Mouse (Mus musculus) layer of hippocampus, adult 8-10 months (tissue): Measurements from ENCODE around the gene Lrrc23. TPM values are rescaled to one million over a fixed set of nuclear protein-coding genes. Genes with fewer than 3 reads are reported as not detected.

Experiments
- DNase-seq, 2 experiments: peaks; one replicate each; pipeline ENCODE4 v3.0.0; 2022; ENCODE audit warnings: low spot score in 2 of 2
- total RNA-seq, 4 experiments: library from RNA; stranded (reverse); gene quantifications; 2 replicates each; pipeline ENCODE4 v1.2.4; 2022

The Lrrc23 gene
- total RNA-seq, 4 experiments from 2014 or later, result 2.3 to 5.1 (median 3.3) TPM

DNA sequence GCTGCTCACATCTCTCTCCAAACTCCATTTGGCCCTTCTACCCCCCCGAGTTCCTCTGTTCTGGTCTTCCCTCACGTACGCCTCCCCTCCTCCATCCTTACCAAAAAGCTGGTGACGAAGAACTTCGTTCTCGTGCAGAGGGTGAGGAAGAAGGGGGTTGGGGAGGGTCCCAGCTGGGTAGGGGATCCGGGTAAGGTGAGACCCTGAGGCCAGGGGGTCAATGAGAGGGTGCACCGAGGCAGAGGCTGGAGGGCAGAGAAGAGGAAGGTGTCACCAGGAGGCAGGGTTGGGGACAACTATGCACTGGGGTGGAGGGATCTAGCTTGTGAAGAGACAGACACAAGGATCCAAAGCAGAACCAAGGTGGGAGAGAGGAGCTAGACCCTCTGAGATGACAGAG lies 35.9 kb downstream of the Lrrc23 start:
- no peak for DNase-seq

DNA sequence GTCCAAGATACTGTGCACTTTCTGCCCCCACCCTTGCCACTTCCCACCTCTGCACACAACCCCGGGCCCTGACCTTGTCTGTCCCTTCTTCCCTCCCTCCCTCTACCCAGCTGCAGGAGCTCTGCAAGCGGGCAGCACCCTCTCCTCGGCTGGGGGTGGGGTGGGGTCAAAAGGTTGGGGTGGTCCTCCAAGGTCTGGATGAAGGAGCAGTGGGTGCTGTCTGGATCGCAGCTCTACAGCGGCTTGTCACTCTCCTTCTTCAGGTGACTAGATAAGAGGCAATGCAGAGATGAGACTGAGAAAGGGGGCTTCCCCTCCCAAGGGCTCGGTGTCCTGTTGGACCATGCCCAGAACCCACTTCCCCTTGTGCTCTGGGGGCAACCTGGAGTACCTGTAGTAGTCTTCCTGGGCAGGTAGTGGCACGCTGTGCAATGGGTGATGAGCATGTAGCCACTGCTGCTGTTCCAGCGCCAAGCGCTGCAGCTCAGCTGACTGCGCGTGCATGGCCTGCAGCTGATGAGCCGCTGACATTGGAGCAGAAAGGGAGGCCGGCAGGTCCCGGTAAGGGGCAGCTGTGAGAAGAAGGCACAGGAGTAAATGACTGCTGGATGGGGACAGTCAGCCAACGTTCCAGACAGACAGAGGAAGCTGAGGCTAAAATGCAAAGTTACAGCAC lies 36.5 kb downstream of the Lrrc23 start:
- no peak for DNase-seq

- no peak for DNase-seq
Observed at GRCm38 (mm10) chr6:124741842-124742241, 37.7 kb downstream of the Lrrc23 start.

DNA sequence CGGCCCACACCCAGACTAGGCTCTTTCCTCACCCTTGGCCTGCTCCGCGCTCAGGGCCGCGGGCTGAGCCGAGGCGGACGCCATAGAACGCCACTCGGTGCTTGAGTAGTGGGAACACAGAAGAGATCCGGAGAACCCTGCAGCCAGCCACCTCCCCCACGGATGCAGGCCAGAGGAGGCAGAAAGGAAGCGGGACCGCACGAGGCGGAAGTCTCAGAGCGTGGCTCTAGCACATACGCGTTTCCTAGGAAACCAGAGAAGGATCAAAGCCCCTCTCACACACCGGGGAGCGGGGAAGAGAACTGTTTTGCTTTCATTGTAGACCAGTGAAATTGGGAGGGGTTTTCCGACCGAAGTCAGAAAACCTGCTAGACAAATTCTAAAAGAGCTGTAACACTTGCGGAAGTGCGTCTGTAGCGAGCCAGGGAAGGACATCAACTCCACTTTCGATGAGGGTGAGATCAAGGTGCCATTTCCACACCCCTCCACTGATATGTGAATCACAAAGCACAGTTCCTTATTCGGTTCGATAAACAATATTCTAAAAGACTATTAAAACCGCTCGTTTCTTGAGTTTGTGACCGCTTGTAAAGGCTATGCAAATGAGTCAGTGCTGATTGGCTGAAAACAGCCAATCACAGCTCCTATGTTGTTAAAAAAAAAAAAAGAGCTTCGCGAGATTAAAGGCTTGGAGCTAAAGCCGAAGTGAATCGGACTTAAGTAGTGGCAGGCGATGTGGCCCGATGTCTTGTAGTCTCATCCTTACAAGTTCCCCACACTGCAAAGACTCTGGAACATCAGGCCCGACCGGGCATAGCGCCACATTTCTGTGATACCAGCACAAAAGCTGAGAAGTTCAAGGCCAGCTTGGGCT lies 38.4 kb downstream of the Lrrc23 start, which contains the start of gene Grcc10:
Gene Grcc10 (minus strand): TSS at position 487 of the 874 bp plus-strand sequence.
- peak; percentile 89 to 90 for DNase-seq

DNA sequence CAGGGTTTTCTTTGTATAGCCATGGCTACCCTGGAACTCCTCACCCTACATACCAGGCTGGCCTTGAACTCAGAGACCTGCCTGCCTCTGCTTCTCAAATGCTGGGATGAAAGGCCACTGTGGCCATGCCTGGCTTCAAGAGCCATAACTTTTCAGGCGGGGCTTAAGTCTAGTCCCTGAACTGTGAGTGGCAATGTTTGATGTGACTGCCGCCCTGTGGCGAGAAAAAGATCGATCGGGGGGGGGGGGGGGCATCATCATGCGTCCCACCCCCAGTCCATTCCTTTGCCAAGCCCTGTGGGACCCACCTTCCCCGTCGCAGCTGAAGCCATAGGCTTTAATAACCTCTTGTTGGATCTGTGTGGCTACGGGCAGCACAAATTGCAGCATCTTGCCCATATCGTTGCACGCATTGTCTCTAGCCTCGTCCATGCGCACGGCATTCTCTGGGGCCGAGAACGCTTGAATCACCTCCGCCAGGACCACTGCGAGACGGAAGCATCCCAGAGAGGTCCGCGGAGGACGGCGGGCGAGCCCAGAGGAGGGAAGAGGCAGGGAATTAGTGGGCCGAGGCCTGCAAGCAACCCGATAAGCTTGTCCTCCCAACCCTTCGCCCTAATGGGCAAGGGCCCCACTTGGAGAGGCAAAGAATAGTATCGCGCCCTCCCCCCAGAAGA lies 39.2 kb downstream of the Lrrc23 start:
- DNase-seq, result no peak

DNA sequence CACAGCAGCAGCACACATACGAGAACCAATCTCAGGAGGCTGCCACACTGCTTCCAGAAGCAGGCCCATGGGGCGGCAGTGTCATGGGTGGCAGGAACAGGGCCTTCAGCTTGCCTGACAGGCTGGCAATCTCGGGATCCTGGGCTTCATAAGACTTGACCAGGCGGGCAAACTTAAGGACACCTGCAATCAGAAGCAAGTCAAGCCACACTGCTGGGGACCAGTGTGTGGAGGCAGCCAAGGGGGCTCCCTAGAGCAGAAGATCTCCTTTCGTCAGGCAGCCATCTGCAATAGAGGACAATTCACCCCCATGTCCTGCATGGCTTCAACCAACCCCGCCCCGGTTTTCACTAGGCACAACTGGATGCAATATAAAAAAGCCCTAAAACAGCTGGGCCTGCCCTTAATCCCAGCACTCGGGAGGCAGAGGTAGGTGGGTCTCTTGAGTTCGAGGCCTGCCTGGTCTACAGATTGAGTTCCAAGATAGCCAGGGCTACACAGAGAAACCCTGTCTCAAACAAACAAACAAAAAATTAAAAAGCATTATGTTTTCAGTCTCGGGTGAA lies 40.2 kb downstream of the Lrrc23 start:
- no peak for DNase-seq

- DNase-seq, result no peak
Observed at GRCm38 (mm10) chr6:124738511-124739023, 41.0 kb downstream of the Lrrc23 start, which contains the start of gene Ptpn6. Gene Ptpn6, minus strand, starts transcription at chr6:124738714.

GRCm38 (mm10) chr6:124737040-124737439 lies 42.5 kb downstream of the Lrrc23 start:
- DNase-seq, result no peak

DNA sequence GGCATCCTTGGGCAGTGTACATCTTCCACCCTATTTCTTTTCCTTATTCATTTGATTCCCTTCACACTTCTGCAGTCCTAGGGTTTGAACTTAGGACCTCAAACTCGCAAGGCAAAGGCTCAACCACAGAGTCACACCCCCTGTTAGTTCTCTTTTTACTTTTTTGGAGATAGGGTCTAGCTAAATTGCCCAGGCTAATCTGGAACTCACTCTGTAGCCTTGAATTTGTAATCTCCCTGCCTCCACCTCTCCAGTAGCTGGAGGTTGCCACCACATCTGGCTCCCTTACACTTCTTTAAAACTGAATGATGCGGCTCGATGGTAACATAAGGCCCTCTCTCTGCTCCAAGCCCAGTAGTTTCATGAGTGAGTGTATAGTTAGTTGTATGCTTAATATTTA lies 45.1 kb downstream of the Lrrc23 start:
- no peak for DNase-seq

DNA sequence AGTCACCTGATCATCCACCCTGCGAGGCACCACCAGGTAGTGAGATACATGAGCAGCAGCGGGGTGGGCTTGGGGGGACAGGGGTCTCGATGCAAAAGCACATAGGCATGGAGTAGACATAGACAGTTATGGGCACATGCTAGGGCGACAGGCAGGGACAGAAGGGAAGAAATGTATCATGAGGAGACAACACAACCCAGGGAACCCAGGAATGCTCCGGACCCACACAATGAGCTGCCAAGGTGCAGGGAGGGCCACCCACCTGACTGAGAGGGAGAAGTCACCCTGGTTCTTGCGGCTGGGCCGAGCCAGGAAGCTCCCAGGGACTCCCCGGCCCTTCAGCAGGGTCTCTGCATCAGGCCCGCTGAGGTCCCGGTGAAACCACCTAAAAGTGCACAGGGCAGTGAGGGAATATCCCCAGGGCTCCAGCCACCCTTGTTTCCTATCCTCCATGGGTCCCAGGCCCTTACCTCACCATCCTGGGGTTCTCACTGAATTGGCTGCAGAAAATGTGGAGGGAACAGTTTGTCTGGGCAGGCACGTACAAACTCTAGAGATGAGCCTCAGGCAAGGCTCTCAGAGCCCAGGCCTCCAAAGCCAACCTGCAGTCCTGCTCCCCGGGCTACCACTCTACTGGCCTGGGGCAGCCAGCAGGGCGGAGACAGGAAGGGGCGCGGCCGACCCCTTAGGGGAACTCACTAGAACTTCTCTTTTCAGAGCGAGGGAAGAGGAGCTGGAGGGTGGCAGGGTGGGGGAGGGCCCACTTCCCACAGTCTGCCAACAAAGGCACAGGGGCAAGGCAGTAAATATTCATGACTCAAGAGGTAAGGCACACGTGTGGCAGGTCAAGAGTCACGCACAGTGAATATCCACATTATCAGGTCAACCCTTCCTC lies 46.8 kb downstream of the Lrrc23 start:
- DNase-seq, result no peak

DNA sequence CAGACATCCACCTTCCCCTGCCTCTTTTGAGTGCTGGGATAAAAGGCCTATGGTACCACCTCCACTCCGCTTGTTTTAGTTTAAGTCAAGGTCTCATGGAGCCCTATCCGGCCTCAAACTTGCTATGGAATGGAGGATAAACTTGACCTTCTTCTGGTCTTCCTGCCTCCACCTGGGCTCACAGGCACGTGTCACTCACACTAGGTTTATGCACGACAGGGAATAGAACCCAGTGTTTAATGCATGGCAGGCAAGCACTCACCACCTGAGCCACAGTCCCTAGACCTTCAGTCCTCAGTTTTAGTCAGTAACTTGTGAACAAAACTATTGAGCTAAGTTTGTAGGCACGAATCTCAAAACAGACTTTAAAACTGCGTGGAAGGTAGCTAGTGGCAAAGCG lies 48.5 kb downstream of the Lrrc23 start:
- DNase-seq, result no peak

GRCm38 (mm10) chr6:124729850-124730705 lies 49.4 kb downstream of the Lrrc23 start:
- no peak for DNase-seq

DNA sequence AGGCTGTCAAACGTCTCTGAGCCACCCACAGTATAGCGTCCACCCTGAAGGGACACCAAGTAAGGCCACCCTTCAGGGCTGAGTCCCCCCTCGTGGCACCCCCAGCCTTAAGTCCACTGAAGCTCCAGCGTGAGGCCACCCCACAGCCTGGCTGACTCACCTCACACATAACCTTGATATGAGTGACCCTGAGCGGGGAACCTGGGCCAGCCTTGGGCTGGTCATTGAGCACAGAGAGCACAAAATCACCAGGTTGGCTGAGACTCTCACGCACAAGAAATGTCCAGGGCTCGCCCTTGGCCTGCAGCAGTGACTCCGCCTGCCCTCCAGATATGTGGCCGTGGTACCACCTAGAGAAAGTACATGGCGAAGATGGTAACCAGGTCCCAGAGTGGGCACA lies 50.9 kb downstream of the Lrrc23 start:
- no peak for DNase-seq

- no peak for DNase-seq
Observed at GRCm38 (mm10) chr6:124724472-124724871, 55.1 kb downstream of the Lrrc23 start.

GRCm38 (mm10) chr6:124723541-124723940 lies 56.0 kb downstream of the Lrrc23 start:
- DNase-seq, result no peak

DNA sequence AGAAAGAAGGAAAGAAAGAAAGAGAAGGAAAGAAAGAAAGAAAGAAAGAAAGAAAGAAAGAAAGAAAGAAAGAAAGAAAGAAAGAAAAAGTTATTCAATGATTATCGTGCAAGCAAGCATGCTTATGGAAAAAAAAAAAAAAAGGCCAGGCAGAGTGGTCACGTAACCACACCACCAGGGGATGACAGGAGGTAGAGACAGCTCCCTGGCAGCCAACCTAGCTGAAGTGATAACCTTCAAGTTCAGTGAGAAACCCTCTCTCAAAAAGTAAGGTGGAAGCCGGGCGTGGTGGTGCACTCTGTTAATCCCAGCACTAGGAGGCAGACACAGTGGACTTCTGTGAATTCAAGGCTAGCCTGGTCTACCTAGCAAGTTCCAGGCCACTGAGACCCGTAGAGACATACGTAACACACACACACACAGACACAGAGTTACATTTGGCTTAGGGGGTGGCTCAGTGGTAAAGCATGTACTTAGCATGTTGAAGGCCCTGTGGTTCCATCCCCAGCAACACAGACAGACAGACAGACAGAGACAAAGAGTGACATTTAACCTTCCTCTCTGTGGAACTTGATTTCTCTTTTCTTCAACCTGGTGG lies 56.6 kb downstream of the Lrrc23 start:
- no peak for DNase-seq

DNA sequence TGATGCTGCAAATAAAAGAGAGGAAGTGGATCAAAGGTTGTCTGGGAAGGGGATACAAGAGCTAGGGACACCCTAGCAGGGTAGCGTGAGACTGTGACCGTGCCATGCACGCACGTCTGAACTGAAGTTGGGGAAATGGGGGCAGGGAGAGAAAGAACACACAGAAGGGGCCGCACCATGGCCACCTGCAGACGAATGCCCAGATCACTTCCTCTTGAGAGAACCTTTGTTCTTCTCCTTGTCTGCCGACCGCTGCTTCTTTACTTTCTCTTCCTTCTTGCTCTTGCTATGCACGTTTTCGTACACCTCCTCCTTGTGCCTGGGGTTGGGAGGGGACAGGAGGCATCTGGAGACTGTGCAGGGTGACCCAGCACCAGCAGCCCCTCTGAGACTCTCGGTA lies 58.6 kb downstream of the Lrrc23 start:
- DNase-seq, result no peak
